Mouse (Mus musculus) layer of hippocampus, adult 9-11 months (tissue): ENCODE results near the gene Mpg.
A peak's percentile ranks its signal among the peaks of the same experiment; 100 is the strongest.

ENCODE experiments used
- DNase-seq: peaks from one replicate; pipeline ENCODE4 v3.0.0; 2022

The Mpg gene

DNA sequence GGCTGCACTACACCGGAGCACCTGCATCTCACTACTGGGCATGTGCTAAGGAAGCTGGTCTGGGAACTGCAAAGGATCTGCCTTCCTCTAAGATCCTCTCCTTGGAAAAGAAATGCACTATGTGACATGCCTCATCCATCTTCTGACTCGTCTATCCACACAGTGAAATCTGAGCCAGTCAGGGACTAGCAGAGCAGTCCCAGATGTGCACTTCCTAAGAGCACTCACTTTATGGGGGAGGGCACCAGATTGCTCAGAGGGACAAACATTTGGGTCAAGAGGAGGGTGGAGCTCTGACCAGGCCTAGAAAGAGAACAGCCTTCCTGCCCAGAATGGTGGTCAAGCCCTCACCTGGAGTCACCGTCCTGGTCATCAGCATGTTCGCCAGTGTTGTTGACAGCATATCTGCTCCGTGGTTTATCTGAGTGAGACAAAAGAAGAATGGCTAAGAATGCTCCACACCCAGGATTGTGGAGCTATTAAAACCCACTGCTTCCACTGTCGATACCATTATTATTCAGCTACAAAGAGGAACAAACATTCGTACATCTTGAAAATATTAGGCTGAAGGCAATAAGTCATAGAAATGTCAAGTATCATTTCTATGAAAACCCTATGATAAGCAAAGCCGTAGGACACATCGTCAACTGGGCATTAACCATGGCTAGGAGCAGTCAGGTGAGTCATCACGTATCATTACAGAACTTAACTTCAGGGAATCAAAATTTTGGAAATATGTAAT, 36.5 kb downstream of the Mpg start:
- no peak for DNase-seq

DNA sequence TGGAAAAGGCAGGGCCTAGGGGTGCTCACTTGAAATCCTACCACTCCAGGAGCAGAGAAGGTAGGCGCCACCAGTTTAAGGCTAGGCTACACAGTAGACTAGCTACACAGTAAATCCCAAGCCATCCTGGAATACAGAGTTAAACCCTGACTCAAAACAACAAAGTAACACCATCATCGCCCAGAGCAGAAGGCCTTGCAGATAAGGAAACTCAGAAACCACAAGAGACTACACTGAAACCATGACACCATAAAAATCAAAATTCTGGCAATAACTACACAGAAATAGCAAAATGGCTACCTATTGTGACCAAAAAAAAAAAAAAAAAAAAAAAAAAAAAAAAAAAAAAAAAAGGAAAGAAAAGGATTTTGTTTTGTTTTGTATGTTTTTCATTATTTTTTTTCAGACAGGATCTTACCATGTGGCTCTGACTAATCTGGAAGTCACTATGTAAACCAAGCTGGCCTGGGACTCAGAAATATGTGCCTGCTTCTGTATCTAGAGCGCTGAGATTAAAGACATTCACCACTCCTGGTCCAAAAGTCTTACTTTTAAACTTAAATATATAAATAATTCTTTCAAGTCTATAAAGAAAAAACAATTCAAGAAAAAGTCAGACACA, 38.9 kb downstream of the Mpg start:
- no peak for DNase-seq

DNA sequence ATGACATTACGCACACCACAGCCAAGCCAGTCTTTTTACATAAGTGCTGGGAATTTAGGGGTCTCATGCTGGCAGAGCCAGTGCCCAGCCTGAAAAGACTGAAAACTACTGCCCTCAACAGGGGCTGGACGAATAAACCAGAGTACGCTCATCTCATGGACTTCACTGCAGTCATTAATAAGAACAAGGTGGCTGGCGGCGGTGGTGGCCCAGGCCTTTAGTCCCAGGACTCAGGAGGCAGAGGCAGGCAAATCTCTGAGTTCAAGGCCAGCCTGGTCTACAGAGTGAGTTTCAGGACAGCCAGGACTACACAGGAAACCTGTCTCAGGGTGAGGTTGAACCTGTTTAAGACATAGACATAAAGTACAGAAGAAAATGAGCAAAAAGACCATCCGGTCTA, 39.9 kb downstream of the Mpg start:
- DNase-seq: no peak

DNA sequence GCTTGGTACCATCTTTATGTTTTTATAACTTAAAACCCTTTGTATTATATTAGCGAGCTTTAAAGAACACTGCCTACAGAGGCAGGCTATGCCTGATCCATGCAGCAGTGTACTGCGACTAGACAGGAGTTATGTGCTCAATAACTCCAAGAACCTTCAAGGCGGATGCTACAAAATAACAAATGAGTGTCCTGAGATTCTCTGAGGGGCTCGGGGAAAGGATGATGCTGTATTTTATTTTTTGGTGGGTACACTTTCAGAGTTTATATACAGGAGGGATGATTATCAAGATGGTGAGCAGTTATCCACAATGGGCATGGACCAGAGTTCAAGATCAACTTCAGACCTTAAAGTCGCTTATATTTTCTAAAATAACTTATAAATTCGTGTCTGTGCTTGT, 40.5 kb downstream of the Mpg start:
- DNase-seq: no peak

DNA sequence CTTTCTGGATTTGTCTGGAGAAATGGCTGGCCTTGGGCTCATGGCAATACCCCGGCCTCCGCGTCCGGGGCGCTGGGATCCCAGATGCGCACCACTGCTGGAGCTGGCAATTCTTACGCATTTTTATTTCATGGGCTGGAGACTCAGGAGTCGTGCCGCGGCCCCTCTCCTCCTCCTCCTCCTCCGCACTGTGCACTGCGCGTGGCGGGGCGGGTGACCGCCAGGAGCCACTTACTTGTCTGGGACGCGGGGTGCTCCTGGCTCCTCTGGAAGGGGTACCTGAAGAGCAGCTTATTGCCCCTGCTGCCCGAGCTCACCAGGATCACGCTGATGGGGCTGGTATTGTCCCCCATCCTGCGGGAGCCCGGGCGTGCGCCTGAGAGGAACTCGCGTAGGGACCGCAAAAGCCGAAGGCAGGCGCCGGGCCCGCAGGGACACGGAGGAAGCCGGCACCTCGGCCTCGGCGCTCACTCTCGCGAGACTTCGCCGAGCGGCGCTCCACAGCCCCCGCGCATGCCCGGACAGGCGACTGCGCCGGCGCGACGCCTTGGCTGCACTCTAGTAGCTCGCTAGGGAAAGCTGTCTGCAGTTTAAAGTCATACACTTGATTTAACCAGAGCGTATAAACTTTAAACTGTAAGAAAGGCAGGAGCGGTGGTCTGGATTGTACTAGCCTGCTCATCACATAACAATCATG, 41.0 kb downstream of the Mpg start, which contains the start of gene Nprl3:
Nprl3 (minus strand) TSS at position 520 of the 697 bp plus-strand sequence.
- peak; percentile 96 for DNase-seq

DNA sequence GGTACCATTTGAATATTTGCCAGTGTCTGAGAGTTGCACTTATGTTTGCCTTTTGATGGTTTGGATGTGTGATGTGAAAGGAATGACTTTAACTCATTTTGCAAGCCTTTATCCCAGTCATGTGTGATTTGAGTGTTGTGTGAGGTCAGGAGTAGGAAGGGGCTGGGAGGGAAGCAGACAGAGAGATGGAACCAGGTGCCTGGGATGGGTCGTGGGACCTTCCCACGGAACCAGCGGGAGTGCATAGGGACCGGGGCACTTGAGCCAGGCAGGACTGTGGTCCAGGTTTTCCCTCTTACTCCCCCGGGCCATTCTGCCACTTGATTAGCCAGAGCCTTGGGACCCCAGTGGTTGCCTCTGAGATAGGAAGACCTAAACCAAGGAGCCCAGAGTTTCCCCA, 41.7 kb downstream of the Mpg start:
- DNase-seq: no peak

DNA sequence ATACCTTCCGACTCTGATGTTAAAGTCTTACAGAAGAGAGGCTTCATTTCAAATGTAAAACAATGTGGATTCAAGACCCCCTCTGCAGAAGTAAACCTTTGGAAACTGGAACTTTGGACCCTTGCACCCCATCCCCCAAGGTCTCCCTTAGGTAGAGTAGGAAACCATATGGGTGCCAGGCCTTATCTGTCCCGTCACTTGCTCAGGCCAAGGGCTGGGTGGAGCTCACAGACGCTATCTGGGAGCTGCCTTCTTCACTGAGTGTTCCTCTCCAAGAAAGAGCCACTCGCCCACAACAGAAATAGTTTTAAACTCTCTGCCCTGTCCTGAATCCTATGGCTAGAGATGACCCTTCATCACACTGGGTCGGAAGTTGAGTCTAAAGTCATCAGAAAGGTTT, 42.6 kb downstream of the Mpg start:
- no peak for DNase-seq

DNA sequence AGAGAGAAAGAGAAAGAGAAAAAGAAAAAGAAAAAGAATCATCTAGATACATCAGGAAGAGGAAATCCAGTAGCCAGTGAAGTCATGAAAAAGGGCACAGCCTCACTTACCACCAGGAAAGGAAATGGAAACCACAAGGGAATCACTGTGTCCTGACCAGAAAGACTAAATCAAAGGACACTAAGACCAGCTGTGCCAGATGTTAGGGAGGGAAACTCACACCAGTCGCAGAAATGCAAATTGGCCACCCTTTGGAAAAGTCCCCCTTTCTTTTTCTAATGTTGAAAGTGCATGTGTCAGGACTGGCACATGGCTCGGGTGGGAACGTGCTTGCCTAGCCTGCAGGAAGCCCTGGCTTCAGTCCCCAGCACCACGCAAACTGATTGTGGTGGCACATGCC, 44.9 kb downstream of the Mpg start:
- no peak for DNase-seq

DNA sequence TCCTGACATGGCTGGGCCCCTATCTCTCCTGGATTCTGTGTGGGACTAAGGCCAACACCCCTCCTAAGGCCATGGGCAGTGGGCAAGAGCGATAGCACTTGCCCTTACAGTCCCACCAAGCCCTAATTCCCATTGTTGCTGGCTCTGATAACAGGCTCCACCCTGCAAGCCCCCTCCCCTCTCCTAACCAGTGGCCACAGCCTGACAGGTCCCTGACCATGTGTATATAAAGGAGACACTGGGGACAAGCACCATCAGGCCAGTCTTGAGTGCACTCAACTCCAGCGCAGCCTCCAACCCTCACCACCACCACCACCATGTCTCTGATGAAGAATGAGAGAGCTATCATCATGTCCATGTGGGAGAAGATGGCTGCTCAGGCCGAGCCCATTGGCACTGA, 50.0 kb downstream of the Mpg start, which contains the start of gene Hba-x:
Hba-x (plus strand) TSS at position 54 of the 400 bp plus-strand sequence.
- no peak for DNase-seq

DNA sequence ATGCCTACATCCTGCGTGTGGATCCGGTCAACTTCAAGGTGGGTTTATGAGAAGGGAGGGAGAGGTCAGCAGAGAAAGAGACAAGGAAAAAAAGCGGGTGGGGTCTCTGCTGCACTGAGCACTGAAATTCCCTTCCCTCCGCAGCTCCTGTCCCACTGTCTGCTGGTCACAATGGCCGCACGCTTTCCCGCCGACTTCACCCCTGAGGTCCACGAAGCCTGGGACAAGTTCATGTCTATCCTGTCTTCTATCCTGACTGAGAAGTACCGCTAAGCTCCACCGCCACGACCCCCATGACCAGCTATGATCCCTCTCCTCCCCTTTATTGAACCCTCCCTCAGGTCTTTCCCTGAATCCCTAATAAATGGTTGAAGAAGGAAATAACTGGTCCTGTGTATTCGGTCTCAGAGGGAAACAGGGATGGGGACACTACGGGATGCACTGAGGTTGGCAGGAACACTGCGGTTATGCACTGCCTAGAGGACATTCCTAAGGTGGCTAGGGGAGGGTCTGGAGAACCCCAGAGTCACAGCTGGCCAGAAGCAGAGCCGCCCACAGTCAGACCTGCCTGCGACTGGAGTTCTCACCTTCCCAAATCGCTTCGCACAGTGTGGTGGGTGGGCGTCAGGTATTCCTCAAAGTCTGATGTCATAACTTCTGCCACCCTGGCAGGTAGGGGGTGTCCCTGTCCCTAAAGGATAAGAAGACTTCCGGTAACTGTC, 51.6 kb downstream of the Mpg start:
- DNase-seq: no peak

DNA sequence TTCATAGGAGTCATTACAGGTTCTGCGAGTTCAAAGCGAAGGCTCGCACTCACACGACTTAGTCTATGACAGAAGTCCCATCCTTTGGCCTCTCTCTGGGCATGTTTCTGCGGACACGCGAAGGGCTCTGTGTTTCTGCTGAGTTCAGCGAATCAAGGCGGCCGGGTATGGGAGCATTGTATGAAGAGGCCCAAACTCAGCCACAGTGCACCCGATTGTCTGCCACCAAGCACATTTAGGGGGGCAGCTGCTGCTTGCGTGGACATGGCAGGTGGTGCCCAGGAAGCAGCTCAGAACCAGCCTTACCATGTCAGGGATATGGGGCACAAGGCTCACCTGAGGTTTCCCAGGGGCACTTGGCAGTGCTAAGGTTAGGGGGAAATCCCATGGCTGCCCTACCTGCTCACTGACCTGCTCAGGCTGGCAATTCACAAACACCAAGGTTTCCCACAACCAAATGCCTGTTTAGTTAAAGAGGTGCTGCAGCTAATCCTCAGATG, 52.2 kb downstream of the Mpg start:
- no peak for DNase-seq

DNA sequence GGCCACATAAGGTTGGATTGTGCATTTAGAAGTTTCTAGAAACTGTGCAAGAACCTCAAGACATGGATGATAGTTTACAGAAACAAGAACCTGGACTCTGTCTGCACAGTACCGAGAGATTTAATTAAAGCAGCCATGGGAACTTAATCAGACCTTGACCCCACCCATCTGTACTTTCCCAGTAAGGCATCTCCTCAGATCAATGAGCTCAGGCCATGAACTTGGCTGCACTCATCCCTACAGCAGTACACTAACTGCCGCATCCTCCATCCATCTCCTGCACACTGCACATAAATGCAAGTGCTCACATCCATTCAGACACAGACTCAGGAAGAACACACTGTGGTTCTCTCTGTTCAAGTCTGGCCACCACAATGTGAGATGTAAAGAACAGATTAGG, 54.3 kb downstream of the Mpg start:
- DNase-seq: no peak

DNA sequence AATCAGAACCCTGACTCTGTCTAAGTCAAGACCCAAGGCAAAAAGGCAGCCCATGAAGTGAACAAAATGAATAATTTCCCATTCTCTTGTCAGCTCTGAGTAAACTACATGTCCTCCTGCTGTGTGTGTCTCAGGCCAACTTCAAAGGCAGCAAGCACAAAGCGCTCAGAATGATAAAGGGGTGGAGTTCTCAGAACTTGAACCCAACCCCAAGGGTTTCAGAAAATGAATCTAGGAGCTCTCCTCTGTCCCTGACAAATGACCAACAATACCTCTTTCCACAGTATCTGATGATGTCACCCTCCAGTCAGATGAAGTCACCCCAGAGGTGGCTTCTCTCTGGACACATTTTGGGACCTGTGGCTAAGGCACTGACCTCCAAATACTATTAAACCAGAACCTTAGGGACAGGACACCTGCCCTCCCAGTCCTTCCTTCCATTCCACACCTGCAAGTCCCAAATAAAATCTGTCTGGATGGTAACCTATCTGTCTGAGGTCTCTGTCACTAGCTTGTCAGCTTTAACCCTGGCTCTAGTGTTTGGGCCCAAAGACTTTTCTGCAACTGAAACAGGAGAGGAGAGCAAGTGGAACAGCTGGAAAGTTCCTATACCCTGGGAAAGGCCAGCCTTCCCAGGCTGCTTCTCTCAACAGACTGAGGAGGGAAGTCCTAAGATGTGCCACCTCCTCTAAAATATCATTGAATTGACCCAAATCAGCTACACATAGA, 55.3 kb downstream of the Mpg start:
- no peak for DNase-seq
